Mouse (Mus musculus) embryo, embryonic 9.5 days (tissue): ENCODE data around the gene Uqcr11.
A peak's percentile ranks its signal among the peaks of the same experiment; 100 is the strongest.

ENCODE experiments used
- DNase-seq: peaks from one replicate; pipeline ENCODE4 v3.0.0-alpha.2; 2017; ENCODE audit errors: extremely low spot score

The Uqcr11 gene

GRCm38 (mm10) chr10:80376160-80376559 lies 30.5 kb downstream of the Uqcr11 start:
- peak; percentile 90 for DNase-seq

GRCm38 (mm10) chr10:80374063-80374462 lies 32.6 kb downstream of the Uqcr11 start:
- peak; percentile 51 for DNase-seq

- no peak for DNase-seq
These were observed 33.9 kb downstream of the Uqcr11 start for GRCm38 (mm10) chr10:80372706-80373105.

- DNase-seq = no peak
These were observed 34.6 kb downstream of the Uqcr11 start for GRCm38 (mm10) chr10:80371983-80372382.

GRCm38 (mm10) chr10:80371411-80371966 lies 35.1 kb downstream of the Uqcr11 start:
- peak; percentile 64 for DNase-seq

GRCm38 (mm10) chr10:80369995-80370747 lies 36.5 kb downstream of the Uqcr11 start:
- no peak for DNase-seq

- DNase-seq = no peak
These were observed 38.2 kb downstream of the Uqcr11 start for GRCm38 (mm10) chr10:80368392-80368791.

GRCm38 (mm10) chr10:80367954-80368353 lies 38.7 kb downstream of the Uqcr11 start:
- no peak for DNase-seq

GRCm38 (mm10) chr10:80365736-80366135 lies 40.9 kb downstream of the Uqcr11 start:
- no peak for DNase-seq

- no peak for DNase-seq
These were observed 42.9 kb downstream of the Uqcr11 start for GRCm38 (mm10) chr10:80363734-80364133.

- no peak for DNase-seq
These were observed 48.5 kb downstream of the Uqcr11 start for GRCm38 (mm10) chr10:80357994-80358639.

- no peak for DNase-seq
These were observed 49.3 kb downstream of the Uqcr11 start for GRCm38 (mm10) chr10:80357336-80357735.

- DNase-seq = no peak
These were observed 49.9 kb downstream of the Uqcr11 start for GRCm38 (mm10) chr10:80356737-80357136.

GRCm38 (mm10) chr10:80356001-80356682 lies 50.5 kb downstream of the Uqcr11 start, which contains the start of gene Plk5:
Gene Plk5, plus strand, starts transcription at chr10:80356459.
- no peak for DNase-seq

- no peak for DNase-seq
These were observed 51.2 kb downstream of the Uqcr11 start for GRCm38 (mm10) chr10:80355431-80355830.
